Mouse (Mus musculus): ENCODE data around the gene Rad1.
A peak's percentile ranks its signal among the peaks of the same experiment; 100 is the strongest.
"Not testable (repeated sequence)": the region's sequence is repeated elsewhere in the genome, so short reads cannot be mapped to it uniquely, and the experiment has no call there.

The Rad1 gene

DNA sequence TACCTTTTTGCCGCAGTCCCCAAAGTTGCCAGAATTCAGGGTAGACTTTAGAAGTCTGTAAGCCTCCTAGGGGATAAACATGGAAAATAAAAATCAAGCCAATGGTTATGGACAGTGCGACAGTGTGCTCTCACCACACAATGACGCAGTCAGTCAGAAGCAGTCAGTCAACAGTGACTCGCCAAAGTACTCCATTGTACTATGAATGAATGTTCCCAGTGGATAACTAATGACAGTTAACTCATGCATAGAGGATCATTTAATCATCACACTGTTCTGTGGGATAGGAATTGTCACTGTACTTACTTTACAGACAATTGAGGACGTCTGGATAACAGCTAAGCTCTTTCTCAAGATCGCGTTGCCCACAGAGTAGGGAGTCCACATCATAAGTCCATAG, 29.3 kb downstream of the Rad1 start:
- no peak for DNase-seq (ENCODE audit: low spot score)

DNA sequence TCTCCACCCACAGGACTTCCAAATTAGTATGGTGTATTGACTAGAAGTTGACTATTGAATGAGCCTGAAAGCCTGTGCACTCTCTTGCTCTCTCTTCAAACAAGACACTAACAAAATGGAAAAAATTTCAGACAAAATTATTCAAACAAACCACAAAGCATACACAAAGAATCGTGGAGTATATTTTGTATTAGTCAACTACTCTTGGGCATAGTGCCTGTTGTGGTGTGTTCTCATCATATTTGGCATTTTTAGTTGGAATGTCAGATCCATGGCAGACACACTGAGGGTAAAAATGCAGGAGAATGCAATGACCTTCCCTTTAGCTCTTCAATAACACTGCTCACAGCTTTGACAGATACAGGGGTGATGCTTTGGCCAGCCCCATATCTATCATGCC, 40.1 kb downstream of the Rad1 start:
- no peak for DNase-seq (ENCODE audit: low spot score)

DNA sequence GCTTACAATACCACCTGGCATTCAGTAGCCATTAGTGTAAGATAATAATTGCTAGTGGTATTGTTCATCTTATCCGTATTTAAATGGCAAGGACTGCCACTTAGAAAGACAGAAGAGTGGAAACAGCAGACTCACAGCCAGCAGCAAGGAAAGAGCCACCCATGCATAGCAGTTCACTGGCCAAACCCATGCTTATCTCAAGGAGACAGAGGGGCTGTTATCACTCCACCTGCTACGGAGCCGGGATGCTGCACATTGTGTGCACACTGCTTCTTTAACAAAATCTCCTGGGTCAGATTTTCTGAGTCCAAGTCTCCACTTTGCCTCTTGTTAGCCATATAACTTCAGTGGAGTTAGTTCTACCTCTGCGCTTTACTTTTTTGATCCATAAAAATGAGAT, 45.5 kb downstream of the Rad1 start:
- DNase-seq (ENCODE audit: low spot score), result no peak

DNA sequence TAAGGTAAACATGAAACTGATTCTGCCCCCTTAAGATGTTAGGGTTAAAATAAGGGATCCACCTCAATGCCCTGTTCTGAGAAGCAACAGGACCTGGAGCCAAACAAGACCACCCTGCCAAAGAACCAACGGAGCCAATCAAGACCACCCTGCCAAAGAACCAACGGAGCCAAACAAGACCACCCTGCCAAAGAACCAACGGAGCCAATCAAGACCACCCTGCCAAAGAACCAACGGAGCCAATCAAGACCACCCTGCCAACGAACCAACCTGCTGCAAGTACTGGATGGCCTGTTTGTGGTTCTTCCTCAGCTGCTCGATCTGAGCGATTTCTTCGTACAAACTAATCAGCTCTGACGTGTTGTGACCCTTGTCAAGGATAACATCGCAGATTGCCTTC, 47.5 kb downstream of the Rad1 start:
- DNase-seq (ENCODE audit: low spot score), result not testable (repeated sequence)

DNA sequence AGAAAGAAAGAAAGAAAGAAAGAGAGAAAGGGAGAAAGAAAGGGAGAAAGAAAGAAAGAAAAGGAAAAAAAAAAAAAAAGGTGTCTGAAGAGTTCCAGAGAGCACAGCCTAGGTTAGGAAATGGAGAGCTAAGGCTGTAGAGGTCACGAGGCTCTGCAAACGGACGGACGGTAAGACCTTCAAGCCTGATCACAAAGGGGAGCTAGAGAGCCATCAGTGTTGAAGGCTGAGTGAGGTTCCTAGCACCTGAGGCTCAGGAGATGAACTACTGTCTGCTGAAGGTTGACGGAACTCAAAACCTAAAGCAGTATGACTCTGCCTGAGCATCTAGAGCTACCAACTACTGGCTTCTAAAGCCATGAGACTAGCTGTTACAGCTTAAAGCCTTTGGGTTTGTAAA, 48.8 kb downstream of the Rad1 start:
- DNase-seq (ENCODE audit: low spot score), result no peak

DNA sequence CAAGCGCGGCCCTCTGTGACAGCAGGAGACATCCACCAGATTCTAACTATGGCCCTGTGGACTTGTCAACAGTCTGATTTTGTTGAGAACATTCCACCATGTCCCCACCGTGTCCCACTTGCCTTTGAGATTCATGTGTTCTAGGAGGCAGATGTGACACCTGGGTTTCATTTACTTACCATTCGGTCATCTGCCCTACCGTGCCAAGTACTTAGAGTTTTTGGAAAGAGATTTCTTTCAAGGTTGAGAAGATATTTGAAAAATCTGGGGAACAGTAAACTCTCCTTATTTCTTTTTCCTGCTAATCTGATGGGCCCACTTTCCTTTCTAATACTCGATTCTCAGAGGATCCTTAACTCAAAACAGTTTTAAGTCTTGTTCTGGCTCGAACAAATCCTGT, 50.2 kb downstream of the Rad1 start:
- DNase-seq (ENCODE audit: low spot score), result no peak

DNA sequence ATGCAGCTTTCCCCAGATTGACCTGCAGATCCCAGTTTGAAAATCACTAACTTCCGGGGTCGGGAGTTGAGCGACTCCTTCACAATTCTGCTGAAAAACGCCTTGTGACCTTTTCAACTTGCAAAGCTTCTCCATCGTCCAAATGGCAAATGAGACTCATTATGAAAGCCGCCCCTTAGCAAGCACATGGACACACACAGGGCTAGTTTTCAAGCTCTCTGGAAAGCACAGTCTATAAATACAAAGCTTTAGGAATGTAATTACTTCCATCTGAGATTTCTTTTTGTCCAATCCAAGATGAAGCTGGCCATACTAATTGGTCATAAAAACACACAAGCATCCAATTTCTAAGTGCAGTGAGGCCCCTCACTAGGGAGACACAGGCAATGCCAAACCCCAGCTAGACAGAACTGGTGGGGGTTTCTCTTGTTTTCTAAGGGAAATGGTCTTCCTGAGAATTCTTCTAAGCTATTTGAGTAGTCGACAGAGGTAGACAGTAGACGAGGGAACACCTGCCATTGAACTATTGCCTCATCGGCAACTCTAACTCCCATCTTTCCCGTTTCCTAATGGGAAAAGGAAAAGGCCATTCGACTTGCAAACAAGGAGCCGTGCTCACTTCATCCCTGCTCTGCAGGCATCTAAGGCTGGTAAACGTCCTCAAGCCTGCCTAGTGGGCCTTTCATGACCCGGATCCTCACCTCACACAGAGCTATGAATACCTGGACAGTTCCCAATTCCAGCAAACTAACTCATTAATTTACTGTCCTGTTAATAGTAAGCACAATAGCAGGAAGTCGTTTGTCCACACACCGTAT, 54.7 kb downstream of the Rad1 start:
- DNase-seq (ENCODE audit: low spot score), result peak; percentile 7

Measured in retina, embryonic 14.5 days (tissue).